In the genomic region with DNA sequence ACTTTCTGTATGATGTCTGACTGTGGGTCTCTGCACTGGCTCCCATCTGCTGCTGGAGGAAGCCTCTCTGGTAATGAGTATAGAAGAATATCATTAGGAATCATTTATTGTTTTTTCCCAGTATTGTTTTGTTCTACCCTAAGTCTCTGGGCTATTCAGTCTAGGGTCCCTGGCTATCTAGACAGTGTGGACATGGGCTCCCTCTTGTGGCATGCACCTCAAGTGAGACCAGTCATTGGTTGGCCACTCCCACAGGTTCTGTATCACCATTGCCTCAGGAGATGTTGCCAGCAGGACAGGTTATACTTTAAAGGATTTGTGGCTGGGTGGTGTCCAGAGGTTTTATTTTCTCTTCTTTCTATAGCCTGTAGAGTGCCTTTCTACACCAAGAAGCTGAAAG, we compare ENCODE assay signal across 17 mouse cellular contexts. TPM values are rescaled to one million over a fixed set of nuclear protein-coding genes. Genes with fewer than 3 reads are reported as not detected.
DNase-seq lines count a peak whose midpoint lies in the region; ATAC-seq and TF ChIP-seq lines count a peak whose summit lies in the region.
"Had no signal": no experiment of that assay in that cellular context is flagged by ENCODE, and none has a peak within 500 bp of the region (broad histone marks: within the 10 kb centered on the region; RNA-seq: fewer than 3 reads in every experiment).

No protein-coding gene starts in this region.

- no peak overlapping the region for H3K9ac ChIP-seq in lung, embryonic 14.5 days
- H3K9ac ChIP-seq in midbrain, embryonic 13.5 days (replicated peaks): no peak overlapping the region
- no peak overlapping the region for H3K9ac ChIP-seq in neural tube, embryonic 15.5 days (replicated peaks)
- H3K9ac ChIP-seq: embryonic facial prominence, embryonic 13.5 days; hindbrain, embryonic 14.5 days; neural tube, embryonic 13.5 days had no signal

- H3K36me3 ChIP-seq in lung, embryonic 14.5 days (ENCODE audit: insufficient read depth): no peaks in the 10 kb centered on the region
- H3K36me3 ChIP-seq in midbrain, embryonic 13.5 days: no peaks in the 10 kb centered on the region
- no peaks in the 10 kb centered on the region for H3K36me3 ChIP-seq in neural tube, embryonic 15.5 days
- H3K36me3 ChIP-seq: embryonic facial prominence, embryonic 13.5 days; neural tube, embryonic 13.5 days had no signal

- DNase-seq in cerebellum, postnatal 14 days: peak; percentile 1 to 2
- DNase-seq in cerebellum, postnatal 25 days: no peak
- peak; percentile 2 for DNase-seq in lung, embryonic 14.5 days
- no peak for DNase-seq in lung, postnatal 10 days
- DNase-seq in brain, embryonic 14.5 days (ENCODE audit: low read depth): peak; percentile 1
- DNase-seq in mesoderm, embryonic 11.5 days (ENCODE audit: low read depth, low spot score): peak; percentile 2
- DNase-seq: lung, adult 18-20 months; midbrain, embryonic 14.5 days had no signal

- no peaks in the 10 kb centered on the region for H3K27me3 ChIP-seq in lung, embryonic 14.5 days (ENCODE audit: insufficient read depth, low read length)
- H3K27me3 ChIP-seq in midbrain, embryonic 13.5 days: no peaks in the 10 kb centered on the region
- no peaks in the 10 kb centered on the region for H3K27me3 ChIP-seq in neural tube, embryonic 15.5 days (replicated peaks)
- H3K27me3 ChIP-seq: embryonic facial prominence, embryonic 13.5 days; neural tube, embryonic 13.5 days had no signal

- H3K9me3 ChIP-seq in lung, embryonic 14.5 days (ENCODE audit: low read depth, low read length): no peaks in the 10 kb centered on the region
- no peaks in the 10 kb centered on the region for H3K9me3 ChIP-seq in midbrain, embryonic 13.5 days
- no peaks in the 10 kb centered on the region for H3K9me3 ChIP-seq in neural tube, embryonic 15.5 days (replicated peaks)
- H3K9me3 ChIP-seq: embryonic facial prominence, embryonic 13.5 days; neural tube, embryonic 13.5 days had no signal

- no peak overlapping the region for H3K4me2 ChIP-seq in lung, embryonic 14.5 days
- no peak overlapping the region for H3K4me2 ChIP-seq in midbrain, embryonic 13.5 days (replicated peaks)
- no peak overlapping the region for H3K4me2 ChIP-seq in neural tube, embryonic 15.5 days
- H3K4me2 ChIP-seq: embryonic facial prominence, embryonic 13.5 days; hindbrain, embryonic 14.5 days; neural tube, embryonic 13.5 days had no signal

- no peak overlapping the region for H3K4me3 ChIP-seq in lung, embryonic 14.5 days (ENCODE audit: low read depth, low read length)
- H3K4me3 ChIP-seq in midbrain, embryonic 13.5 days (replicated peaks): no peak overlapping the region
- no peak overlapping the region for H3K4me3 ChIP-seq in neural tube, embryonic 15.5 days (replicated peaks)
- H3K4me3 ChIP-seq: embryonic facial prominence, embryonic 13.5 days; neural tube, embryonic 13.5 days had no signal

- TF ChIP-seq POLR2A in brain, embryonic 14.5 days (IDR thresholded peaks at IDR 0.05; ENCODE audit: borderline replicate concordance, extremely low read depth, insufficient read depth, insufficient read length, poor library complexity, severe bottlenecking): no peak

- H3K27ac ChIP-seq in lung, embryonic 14.5 days (ENCODE audit: low read depth): no peak overlapping the region
- no peak overlapping the region for H3K27ac ChIP-seq in midbrain, embryonic 13.5 days
- no peak overlapping the region for H3K27ac ChIP-seq in neural tube, embryonic 15.5 days (replicated peaks)
- H3K27ac ChIP-seq: embryonic facial prominence, embryonic 13.5 days; hindbrain, embryonic 14.5 days; neural tube, embryonic 13.5 days had no signal

- no peak for ATAC-seq in lung, embryonic 14.5 days (ENCODE audit: insufficient read depth)
- ATAC-seq in midbrain, embryonic 13.5 days: no peak
- no peak for ATAC-seq in neural tube, embryonic 15.5 days (ENCODE audit: low FRiP score)
- ATAC-seq: Patski had no signal

- H3K4me1 ChIP-seq in lung, embryonic 14.5 days (ENCODE audit: insufficient read depth): no peaks in the 10 kb centered on the region
- no peaks in the 10 kb centered on the region for H3K4me1 ChIP-seq in midbrain, embryonic 13.5 days (replicated peaks)
- H3K4me1 ChIP-seq in neural tube, embryonic 15.5 days: no peaks in the 10 kb centered on the region
- H3K4me1 ChIP-seq: embryonic facial prominence, embryonic 13.5 days; neural tube, embryonic 13.5 days had no signal

- TF ChIP-seq CTCF in lung, embryonic 14.5 days (IDR thresholded peaks at IDR 0.05; ENCODE audit: low read depth): peak; percentile 12; the same call in 1 of the 2 replicates
- no peak for TF ChIP-seq CTCF in brain, embryonic 14.5 days (IDR thresholded peaks at IDR 0.05; ENCODE audit: borderline replicate concordance, extremely low read depth, insufficient read depth, insufficient read length)

RNA-seq across cellular contexts. Expression of gene Il1rapl2, which starts 50.3 kb away (rescaled TPM):
- not detected in 2 replicates for polyA plus RNA-seq in lung, embryonic 14.5 days (2014; fragmentation: Nextera tagmentation; extraction: Ambion mirVana)
- 0.50 and 1.2 TPM in 2 replicates for polyA plus RNA-seq in brain, embryonic 14.5 days (2012; rRNA removed)
- 1.5 and 2.0 TPM in 2 replicates for polyA plus RNA-seq in midbrain, embryonic 13.5 days (2015; fragmentation: Nextera tagmentation; extraction: Ambion mirVana)
- 3.4 and 3.7 TPM in 2 replicates for polyA plus RNA-seq in neural tube, embryonic 15.5 days (2015; fragmentation: Nextera tagmentation; extraction: Ambion mirVana)
- polyA plus RNA-seq: C2C12; limb, embryonic 11.5 days; Patski; testis, adult 2 months had no signal

Comparison
In these comparisons a context has a peak if more than half of its experiments do, and no peak if none do; other contexts are left out.
1. DNase-seq: peak in cerebellum, postnatal 14 days (2 of 2), lung, embryonic 14.5 days (single experiment), brain, embryonic 14.5 days (single experiment) and mesoderm, embryonic 11.5 days (single experiment); none in cerebellum, postnatal 25 days (0 of 2) and lung, postnatal 10 days (single experiment).